Mouse (Mus musculus) B cell, adult 62 days (primary cell): ENCODE results near the gene Asb12. TPM values are rescaled to one million over a fixed set of nuclear protein-coding genes. Genes with fewer than 3 reads are reported as not detected.

Experiments used
- total RNA-seq: library from RNA; stranded (reverse); gene quantifications from 4 replicates; pipeline ENCODE4 v1.2.4, GENCODE M21; 2023

Asb12 gene
- not detected in 4 replicates for total RNA-seq

GRCm38 (mm10) chrX:95557887-95558286 lies at the start of gene Asb12, which contains the start of gene Pfn5:
Gene Asb12, minus strand, starts transcription at chrX:95557987.
Gene Pfn5, plus strand, starts transcription at chrX:95558104.

GRCm38 (mm10) chrX:95444776-95445111 lies 113.0 kb downstream of the Asb12 start, which contains the start of gene Amer1:
Gene Amer1, minus strand, starts transcription at chrX:95444872.

Other genes with a start within 250 kb of the Asb12 start
- 4.6 to 5.5 TPM (median 4.9 TPM) in 4 replicates for gene Amer1, start 113.1 kb downstream of the Asb12 start, total RNA-seq
- gene Pfn5, start 117 bp upstream of the Asb12 start, total RNA-seq, result not detected in 4 replicates
- 2.1 to 2.9 TPM (median 2.5 TPM) in 4 replicates for gene Zc4h2, start 100.5 kb upstream of the Asb12 start, total RNA-seq
- 0.12 to 0.17 TPM in 2 of 4 replicates, not detected in the others for gene Zc3h12b, start 153.7 kb upstream of the Asb12 start, total RNA-seq